Mouse (Mus musculus) kidney, adult 2 months (tissue): ENCODE results near the gene Amdhd1.

Experiments used
- CTCF ChIP-seq: fragments of 200-500 bp; conservative IDR thresholded peaks from 2 replicates; pipeline ENCODE4 v1.5.1; 2011; ENCODE audit warnings: low read depth, mild to moderate bottlenecking, control low read depth, low read length, moderate library complexity, mixed read lengths; ENCODE audit not compliant: insufficient read depth, insufficient read length
- POLR2A ChIP-seq: fragments of 200-500 bp; IDR thresholded peaks from one replicate; pipeline ENCODE4 v1.6.1; 2011; ENCODE audit warnings: low read depth, low read length, control low read depth

GRCm38 (mm10) chr10:93525329-93525728 lies 14.5 kb downstream of the Amdhd1 start:
- no peak for TF ChIP-seq POLR2A
- no peak for TF ChIP-seq CTCF
